Mouse (Mus musculus) lung, adult 18-20 months (tissue): ENCODE measurements around the gene Hist1h4f.
"Not testable (repeated sequence)": the region's sequence is repeated elsewhere in the genome, so short reads cannot be mapped to it uniquely, and the experiment has no call there.

ENCODE experiments used
- DNase-seq, 2 experiments: peaks; one replicate each; pipeline ENCODE4 v3.0.0; 2022; ENCODE audit warnings: mixed read lengths in 2 of 2

Gene Hist1h4f

DNA sequence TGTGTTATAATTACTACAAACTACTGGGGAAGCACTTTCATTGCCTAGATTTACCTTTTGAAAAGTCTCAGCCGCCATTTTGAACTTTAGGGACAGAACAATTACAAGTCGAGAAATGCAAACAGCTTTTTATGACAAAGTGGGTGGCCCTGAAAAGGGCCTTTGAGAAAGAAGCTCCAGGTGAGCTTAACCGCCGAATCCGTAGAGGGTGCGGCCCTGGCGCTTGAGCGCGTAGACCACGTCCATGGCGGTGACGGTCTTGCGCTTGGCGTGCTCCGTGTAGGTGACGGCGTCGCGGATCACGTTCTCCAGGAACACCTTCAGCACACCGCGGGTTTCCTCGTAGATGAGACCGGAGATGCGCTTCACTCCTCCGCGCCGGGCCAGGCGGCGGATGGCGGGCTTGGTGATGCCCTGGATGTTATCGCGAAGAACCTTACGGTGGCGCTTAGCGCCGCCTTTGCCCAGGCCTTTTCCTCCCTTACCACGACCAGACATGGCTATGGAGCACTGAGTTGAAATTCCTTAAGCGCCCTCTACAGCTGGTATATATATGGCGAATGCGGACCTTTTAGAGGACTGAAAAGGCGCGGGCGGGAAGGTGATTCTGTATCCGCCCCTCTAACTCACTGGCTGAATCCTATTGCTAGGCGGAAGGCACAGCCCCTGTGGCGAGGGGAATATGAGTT, at the start of gene Hist1h4f:
TSS of gene Hist1h4f (minus strand) at position 503 of the 689 bp plus-strand sequence.
- DNase-seq = peak; percentile 81 to 90

DNA sequence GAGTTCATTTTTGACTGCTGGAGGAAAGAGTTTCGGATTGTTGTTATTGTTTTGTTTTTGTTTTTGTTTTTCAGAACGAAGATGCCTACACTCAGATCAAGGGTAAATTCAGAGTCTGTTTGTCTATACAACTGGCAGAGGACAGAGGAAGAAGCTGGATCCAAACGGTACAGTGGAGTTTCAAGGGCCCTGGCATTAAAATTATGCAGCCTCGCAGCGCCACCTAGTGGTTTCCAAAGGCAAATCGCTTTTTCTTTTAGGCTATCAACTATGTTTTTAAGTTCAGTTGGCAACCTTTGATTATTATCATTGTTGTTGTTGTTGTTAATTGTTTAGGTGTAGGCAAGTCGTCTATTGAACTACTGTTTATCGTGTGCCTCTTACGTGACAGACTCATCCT, 46.5 kb upstream of the Hist1h4f start:
- peak; percentile 75 to 81 for DNase-seq

DNA sequence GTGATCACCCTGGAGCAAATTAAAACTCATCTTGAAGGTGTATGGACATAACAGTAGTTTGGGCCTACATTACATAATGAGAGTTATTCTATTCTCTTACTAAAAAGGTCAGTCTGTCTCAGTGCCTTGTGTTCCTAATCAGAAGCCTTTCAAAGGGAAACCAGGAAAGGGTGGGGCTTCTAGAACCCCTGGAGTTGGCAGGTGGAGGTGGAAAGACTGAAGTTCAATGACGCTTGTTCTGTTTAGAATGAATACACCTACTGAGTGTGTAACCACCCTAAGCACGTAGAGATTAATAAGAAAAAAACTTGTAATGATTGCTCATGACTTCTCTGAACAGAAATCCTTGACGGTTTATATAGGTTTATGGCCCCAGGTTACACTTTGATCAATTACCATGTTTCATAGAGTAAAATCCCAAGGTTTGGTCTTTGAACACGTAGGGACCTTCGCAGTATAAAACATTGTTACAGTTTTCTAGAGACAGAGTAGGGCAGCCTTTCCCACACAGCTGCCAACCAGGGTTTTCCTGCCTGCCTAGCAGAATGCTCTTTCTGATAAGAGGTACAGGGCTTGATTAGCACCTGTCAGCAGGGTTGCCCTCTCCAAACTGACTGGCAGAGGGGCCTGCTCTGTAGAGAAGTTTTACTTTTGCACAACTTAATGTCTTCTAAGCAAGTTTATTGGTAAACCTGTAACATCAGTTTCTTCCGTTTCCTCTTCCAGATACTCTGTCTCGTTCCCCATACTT, 44.3 kb upstream of the Hist1h4f start:
- DNase-seq = no peak

DNA sequence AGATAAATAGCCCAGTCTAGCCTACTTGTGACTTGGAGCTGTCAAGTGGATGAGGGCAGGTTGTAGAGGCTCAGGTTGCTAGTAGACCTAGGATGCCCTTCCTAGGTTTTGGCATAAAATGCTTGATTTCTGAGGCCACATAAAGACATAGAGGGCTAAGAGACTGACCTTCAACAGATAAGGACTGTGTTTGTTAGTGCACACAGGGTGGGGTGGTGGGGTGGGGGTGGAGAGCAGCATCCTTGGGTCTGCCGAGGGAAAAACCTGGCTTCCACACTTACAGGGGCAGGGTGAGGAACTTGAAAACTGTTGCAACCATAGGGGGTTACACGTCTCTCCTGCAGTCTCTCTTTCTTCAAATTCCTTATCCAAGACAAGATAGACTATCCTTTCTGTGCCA, 43.7 kb upstream of the Hist1h4f start:
- no peak for DNase-seq

GRCm38 (mm10) chr13:23593051-23593770, 41.8 kb upstream of the Hist1h4f start:
- peak in 1 of 2 experiments; percentile 42 for DNase-seq

DNA sequence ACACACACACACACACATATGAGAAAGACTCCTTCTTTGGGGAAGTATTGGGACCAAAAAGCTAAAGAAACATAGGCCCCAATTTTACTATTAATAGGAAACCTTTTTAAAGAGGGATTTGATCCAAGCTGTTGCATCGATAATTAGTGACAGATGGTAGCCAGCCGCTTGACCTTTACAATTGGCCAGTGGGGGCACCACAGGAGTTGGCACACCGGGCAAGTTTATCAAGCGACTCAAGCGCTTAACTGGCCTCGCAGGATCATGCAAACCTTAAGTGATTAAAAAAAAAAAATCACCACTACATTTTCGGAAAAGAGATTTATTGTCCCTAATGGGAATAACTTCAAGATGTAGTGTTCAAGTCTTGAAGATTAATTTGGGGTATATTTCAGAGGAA, 41.2 kb upstream of the Hist1h4f start:
- no peak for DNase-seq

- not testable (repeated sequence) for DNase-seq
Measured at GRCm38 (mm10) chr13:23591886-23592285, 40.4 kb upstream of the Hist1h4f start.

DNA sequence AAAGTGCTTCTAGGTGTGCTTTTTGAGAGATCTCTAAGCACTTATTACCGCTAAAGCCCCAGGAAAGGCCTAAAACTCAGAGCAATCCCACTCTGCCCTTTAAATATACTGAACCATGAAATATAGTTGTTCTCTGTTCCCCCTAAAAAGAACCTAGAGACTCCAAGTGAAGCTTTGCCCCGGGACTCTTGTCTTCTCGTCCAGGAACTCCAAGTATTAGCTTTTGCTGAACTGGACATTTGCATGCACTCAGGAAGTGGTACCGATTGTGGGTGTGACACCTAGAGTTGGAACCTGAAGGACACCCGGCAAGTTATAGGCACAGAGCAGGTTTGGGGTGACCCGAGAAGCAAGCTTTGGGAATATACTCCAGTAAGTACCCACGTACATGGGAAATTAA, 39.8 kb upstream of the Hist1h4f start:
- no peak for DNase-seq

DNA sequence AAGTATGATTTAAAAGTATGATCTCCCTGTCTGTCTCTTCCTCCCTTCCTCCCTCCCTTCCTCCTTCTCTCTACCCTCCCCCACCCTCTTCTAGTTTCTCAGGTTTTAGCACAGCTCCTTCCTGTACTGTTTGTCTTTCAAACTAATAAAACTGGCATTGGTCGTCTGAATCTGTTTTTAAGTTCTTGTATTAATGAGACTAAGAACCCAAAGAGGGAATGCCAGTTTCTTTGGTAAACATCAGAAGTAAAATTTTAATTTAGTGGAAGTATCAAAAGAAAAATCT, 35.4 kb upstream of the Hist1h4f start:
- no peak for DNase-seq

- no peak for DNase-seq
Measured at GRCm38 (mm10) chr13:23586099-23586939, 34.9 kb upstream of the Hist1h4f start.

DNA sequence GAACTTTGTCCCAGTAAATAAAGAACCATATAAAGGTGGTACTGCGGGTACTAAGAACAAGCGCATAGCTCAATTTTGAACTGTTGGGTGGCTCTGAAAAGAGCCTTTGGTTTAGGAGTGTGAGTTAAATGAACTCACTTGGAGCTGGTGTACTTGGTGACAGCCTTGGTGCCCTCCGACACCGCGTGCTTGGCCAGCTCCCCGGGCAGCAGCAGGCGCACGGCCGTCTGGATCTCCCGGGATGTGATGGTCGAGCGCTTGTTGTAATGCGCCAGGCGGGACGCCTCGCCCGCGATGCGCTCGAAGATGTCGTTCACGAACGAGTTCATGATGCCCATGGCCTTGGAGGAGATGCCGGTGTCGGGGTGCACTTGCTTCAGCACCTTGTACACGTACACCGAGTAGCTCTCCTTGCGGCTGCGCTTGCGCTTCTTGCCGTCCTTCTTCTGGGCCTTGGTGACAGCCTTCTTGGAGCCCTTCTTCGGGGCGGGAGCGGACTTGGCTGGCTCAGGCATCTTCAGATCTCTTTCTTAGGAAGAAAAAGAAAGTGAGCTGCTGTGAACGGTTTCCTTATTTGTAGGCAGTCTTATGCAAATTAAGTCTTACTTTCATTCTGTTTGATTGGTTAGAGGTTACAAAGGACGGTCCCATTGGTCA, 34.1 kb upstream of the Hist1h4f start:
- DNase-seq = peak; percentile 81

GRCm38 (mm10) chr13:23585029-23585441, 33.6 kb upstream of the Hist1h4f start:
- peak; percentile 78 to 86 for DNase-seq

DNA sequence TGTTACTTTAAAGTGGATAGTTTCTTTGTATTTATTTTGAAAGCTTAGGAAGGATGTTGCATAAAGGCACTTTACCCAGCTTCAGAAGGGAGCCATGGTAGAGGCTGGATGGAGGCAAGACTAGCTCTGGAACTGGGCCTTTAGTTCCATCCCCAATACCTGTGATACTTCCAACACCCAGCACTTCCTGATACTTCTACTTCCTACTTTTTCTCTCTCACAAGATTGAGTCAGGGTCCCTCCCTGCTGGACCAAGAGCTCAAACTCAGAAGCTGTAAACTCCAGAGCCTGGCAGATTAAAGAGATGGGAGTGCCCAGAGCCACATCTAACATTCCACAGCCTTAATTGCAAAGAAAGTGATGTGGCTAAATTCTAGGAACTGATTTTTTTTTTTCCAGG, 32.9 kb upstream of the Hist1h4f start:
- no peak for DNase-seq

DNA sequence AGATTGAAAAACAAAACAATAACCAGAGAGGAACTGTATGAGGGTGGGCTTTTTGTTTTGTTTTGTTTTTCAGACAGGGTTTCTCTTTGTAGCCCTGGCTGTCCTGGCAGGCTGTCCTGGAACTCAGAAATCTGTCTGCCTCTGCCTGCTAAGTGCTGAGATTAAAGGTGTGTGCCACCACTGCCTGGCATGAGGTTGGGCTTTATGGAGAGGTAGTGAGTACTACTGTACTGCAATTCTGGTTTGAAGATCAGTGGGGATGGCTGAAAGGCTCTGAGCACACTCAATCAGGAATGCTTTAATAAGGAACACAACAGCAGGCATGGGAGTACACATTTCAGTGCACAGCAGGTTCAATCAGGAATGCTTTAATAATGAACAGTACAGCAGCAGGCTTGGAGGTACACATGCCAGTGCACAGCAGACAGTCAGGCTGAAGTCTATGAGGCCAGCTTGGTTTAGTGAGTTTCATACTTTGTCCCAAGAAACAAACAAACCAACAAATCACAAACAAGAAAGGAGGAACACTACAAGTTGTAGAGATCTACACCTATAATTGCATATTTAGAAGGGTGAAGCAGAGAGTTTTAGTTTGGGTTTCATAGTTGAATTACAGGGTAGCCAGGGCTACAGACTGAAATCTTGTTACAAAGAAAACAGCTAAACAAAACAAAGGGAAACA, 32.1 kb upstream of the Hist1h4f start:
- no peak for DNase-seq

- no peak for DNase-seq
Measured at GRCm38 (mm10) chr13:23582219-23583056, 31.0 kb upstream of the Hist1h4f start.

- DNase-seq = peak; percentile 98
Measured at GRCm38 (mm10) chr13:23581408-23582218, 30.2 kb upstream of the Hist1h4f start, which contains the start of gene Hist1h4d. Gene Hist1h4d (plus strand): TSS chr13:23581598.

GRCm38 (mm10) chr13:23577835-23578234, 26.4 kb upstream of the Hist1h4f start:
- DNase-seq = no peak

DNA sequence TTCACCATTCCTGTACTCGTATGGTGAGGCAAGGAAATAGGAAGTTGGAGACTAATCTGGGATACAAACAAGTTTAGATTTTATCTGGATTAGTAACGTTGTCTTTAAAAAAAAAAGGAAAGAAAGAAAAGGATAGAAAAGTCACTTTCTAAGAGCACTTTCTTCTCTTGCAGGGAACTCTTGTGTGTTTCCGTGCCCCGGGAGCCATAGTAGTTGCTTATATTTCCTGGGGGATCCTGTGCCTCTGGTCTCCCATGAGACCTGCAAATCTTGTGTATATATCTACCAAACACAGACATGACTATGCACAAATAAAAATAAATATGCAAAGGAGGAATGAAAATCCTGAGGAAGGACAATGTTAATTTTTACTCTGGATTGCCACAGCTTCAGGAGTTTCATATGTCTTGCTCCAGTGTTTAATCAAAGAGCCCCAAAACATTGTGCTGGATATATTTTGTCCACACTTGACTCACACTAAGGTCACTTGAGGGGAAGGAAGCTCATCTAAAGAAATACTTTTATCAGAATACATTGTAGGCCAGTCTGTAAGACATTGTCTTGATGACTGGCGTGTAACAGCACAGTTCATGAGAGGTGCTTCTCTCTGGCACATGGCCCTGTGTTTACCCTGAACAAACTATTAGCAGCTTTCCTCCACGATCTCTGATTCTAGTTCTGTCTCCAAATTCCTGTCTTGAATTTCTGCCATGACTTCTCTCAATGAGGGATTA, 25.6 kb upstream of the Hist1h4f start:
- no peak for DNase-seq

DNA sequence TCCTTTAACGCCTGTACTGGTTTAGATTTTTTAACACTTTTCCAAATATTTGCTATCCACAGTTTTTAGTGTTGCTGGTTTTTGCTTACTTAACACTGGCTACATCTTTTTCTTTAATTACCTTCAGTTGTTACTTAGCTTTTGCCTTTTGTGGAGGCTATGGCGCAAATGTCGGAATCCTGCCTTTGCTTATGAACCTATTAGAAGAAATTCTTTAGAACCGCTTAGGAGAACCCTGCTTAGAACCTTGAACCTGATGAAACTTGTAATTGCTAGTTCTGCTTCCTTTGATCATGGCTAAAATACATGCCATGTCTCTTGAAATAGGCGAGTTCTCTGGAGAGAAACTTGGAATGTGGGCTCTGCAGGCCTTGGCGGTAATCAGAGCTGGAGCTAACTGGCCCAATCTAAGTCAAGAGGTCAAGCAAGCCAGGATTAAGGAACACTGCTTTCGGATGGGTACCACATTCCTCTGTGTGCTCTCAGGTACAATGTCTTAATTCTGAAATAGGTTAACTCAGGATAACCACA, 25.0 kb upstream of the Hist1h4f start:
- DNase-seq = no peak
